Mouse (Mus musculus): ENCODE results near the gene Itga10. TPM values are rescaled to one million over a fixed set of nuclear protein-coding genes. Genes with fewer than 3 reads are reported as not detected.
A peak's percentile ranks its signal among the peaks of the same experiment; 100 is the strongest.

The Itga10 gene
- 0.71 and 0.81 TPM in 2 replicates for polyA plus RNA-seq (2015; fragmentation: Nextera tagmentation; extraction: Ambion mirVana)

DNA sequence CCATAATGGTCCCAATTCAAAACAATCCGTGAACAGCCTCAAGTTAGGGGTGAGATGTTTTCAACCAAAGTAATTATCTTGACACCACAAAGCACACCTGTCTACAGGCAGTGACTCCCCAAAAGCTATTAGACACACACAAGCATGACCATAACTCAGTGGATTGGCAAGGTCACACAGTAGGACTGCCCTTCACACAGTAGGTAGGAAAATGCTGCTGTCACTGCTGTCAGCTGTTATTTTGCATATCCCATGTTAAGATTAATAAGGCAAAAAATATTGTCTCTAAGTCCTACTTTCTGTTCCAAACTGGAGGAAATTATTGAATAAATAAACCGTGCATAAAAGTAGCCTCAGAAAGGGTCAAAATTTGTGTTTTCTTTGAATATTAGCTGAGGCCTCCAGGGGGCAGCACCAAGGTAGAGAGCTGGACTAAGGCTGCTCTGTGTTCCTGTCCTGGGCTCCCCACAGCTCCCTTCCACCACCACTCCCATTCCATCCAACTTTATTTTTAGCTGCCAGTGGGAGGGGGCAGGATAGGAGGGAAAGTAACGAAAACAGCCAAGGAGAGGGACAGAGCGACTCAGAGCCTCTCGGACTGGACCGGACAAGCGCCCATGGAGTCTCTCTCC lies at the start of gene Itga10:
TSS of gene Itga10 (plus strand) at position 567 of the 632 bp plus-strand sequence.
- H3K4me1 ChIP-seq (replicated peaks) = no peaks in the 10 kb centered on the region
- WGBS = 68% methylated on average over 7 of the region's 7 CpGs
- no peak within 1 kb of the TSS for H3K9ac ChIP-seq (replicated peaks)
- H3K27ac ChIP-seq = no peak within 1 kb of the TSS
- no peaks in the 10 kb centered on the region for H3K9me3 ChIP-seq
- no peak within 1 kb of the TSS for H3K4me3 ChIP-seq (replicated peaks)
- H3K36me3 ChIP-seq = peaks cover 33% of the 10 kb centered on the region
- ATAC-seq = no peak
- H3K4me2 ChIP-seq (replicated peaks) = no peak within 1 kb of the TSS
- H3K27me3 ChIP-seq = no peaks in the 10 kb centered on the region

DNA sequence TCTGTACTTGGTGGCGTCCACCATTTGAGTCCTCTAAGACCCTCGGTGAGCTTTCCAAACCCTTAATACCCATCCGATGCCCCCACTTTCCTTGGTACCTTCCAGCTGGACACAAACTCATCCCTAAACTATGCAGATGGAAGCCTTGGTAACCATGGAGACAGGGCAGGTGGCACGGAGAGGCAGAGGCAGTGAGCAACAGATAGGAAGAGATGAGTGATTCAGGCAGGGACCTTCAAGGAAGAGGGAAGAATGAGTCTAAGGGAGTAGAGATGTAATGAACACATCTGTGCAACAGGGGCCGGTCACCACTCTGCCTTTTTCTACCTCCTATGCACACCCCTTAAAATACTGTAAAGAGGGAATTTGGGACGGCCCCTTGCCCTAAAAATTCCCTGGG lies 49.7 kb upstream of the Itga10 start:
- no peak for ATAC-seq
- Histone ChIP-seq H3K27me3 (peaks cover 14% of the 10 kb centered on the region; the same call in 1 of the 2 replicates), H3K27ac (no peak overlapping the region), H3K4me1 (replicated peaks) (peaks cover 67% of the 10 kb centered on the region), H3K36me3 (no peaks in the 10 kb centered on the region), H3K9ac (replicated peaks) (no peak overlapping the region), H3K4me3 (replicated peaks) (peak overlapping the region; percentile 51), H3K9me3 (no peaks in the 10 kb centered on the region), H3K4me2 (replicated peaks) (peak overlapping the region; percentile 85)
- WGBS = 15% methylated on average over 6 of the region's 6 CpGs

DNA sequence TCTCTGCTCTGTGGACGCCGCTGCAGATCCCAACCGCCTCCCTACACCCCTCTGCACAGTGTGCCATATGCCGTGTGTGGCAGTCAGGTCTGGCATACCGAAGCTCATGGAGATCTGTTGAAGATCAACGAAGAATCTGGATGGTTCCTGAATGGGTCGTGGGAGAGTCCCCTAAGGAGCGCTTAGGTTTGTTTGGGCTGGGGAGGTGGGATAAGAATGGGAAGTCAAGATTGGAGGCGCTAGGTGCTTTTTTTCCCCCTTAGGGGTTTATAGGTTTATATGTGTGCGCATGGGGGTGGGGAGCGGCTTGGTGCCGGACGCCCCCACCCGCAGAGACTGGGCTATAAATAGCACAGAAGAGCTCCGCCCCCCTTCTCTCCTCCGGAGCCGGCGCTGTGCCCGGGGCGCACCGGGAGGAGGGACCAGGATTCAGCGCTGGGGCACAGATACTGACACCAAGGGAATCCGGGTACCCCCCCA lies 49.1 kb upstream of the Itga10 start, which contains the start of gene Ankrd34a:
TSS of gene Ankrd34a (plus strand) at position 409 of the 480 bp plus-strand sequence.
- no peak for ATAC-seq
- peak within 1 kb of the TSS; percentile 51 for H3K4me3 ChIP-seq (replicated peaks)
- H3K36me3 ChIP-seq = no peaks in the 10 kb centered on the region
- H3K4me1 ChIP-seq (replicated peaks) = peaks cover 67% of the 10 kb centered on the region
- peaks cover 14% of the 10 kb centered on the region; the same call in 1 of the 2 replicates for H3K27me3 ChIP-seq
- under 1% methylated on average over 19 of the region's 23 CpGs for WGBS
- peak within 1 kb of the TSS; percentile 85 for H3K4me2 ChIP-seq (replicated peaks)
- H3K9me3 ChIP-seq = no peaks in the 10 kb centered on the region
- H3K9ac ChIP-seq (replicated peaks) = peak within 1 kb of the TSS; percentile 74
- H3K27ac ChIP-seq = peak within 1 kb of the TSS; percentile 64; the same call in 1 of the 2 replicates

DNA sequence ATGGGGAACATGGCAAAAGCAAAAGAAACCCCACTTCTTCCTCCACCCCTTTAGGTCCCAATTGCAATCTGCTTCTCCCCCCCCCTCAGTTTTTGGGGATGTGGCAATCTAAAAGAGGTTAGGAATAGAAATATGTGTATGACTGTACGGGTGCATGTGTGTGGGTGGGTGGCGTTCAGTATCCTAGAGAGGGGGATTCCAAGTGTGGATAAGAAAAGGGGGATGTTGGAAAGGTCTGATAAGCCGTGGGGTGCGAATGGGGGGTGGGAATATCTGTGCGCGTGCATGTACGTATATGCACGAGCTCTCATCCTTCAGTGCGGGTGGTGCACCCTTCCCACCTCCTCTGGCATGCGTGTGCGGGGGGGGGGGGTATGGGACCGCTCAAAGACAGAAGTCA lies 48.5 kb upstream of the Itga10 start:
- ATAC-seq = no peak
- under 1% methylated on average over 12 of the region's 12 CpGs for WGBS
- peak overlapping the region; percentile 85 for H3K4me2 ChIP-seq (replicated peaks)

DNA sequence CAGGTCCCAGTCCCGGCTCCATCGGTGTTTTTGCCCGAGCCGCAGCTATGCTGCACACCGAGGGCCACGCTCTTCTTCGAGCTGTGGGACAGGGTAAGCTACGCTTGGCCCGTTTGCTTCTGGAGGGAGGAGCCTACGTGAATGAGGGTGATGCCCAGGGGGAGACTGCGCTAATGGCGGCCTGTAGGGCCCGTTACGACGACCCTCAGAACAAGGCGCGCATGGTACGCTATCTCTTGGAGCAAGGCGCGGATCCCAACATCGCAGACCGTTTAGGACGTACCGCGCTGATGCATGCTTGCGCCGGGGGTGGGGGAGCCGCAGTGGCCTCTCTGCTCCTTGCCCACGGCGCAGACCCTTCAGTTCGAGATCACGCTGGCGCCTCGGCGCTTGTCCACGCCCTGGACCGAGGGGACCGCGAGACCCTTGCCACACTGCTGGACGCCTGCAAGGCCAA lies 47.9 kb upstream of the Itga10 start:
- Histone ChIP-seq H3K27me3 (peaks cover 14% of the 10 kb centered on the region; the same call in 1 of the 2 replicates), H3K36me3 (no peaks in the 10 kb centered on the region), H3K4me1 (replicated peaks) (peaks cover 71% of the 10 kb centered on the region), H3K4me3 (replicated peaks) (peak overlapping the region; percentile 51), H3K27ac (peak overlapping the region; percentile 64), H3K9me3 (no peaks in the 10 kb centered on the region), H3K4me2 (replicated peaks) (peak overlapping the region; percentile 85), H3K9ac (replicated peaks) (peak overlapping the region; percentile 74)
- 0 out of 2 replicates have a peak, but pooled peaks have one; percentile 4 for ATAC-seq
- WGBS = under 1% methylated on average over 40 of the region's 40 CpGs

More for the DNA sequence above, 48.5 kb upstream of the Itga10 start:
- peak overlapping the region; percentile 74 for H3K9ac ChIP-seq (replicated peaks)
- no peaks in the 10 kb centered on the region for H3K9me3 ChIP-seq
- H3K36me3 ChIP-seq = no peaks in the 10 kb centered on the region
- H3K4me1 ChIP-seq (replicated peaks) = peaks cover 69% of the 10 kb centered on the region
- H3K27ac ChIP-seq = 0 out of 2 replicates have a peak overlapping the region, but pooled peaks have one; percentile 64
- H3K4me3 ChIP-seq (replicated peaks) = peak overlapping the region; percentile 51
- H3K27me3 ChIP-seq = peaks cover 14% of the 10 kb centered on the region; the same call in 1 of the 2 replicates

- peaks cover 14% of the 10 kb centered on the region; the same call in 1 of the 2 replicates for H3K27me3 ChIP-seq
- H3K4me3 ChIP-seq (replicated peaks) = peak overlapping the region; percentile 51
- ATAC-seq = no peak
- H3K36me3 ChIP-seq = no peaks in the 10 kb centered on the region
- under 1% methylated on average over 54 of the region's 54 CpGs for WGBS
- peak overlapping the region; percentile 74 for H3K9ac ChIP-seq (replicated peaks)
- H3K4me1 ChIP-seq (replicated peaks) = peaks cover 71% of the 10 kb centered on the region
- H3K4me2 ChIP-seq (replicated peaks) = peak overlapping the region; percentile 85
- no peaks in the 10 kb centered on the region for H3K9me3 ChIP-seq
- peak overlapping the region; percentile 64 for H3K27ac ChIP-seq
Observed at GRCm38 (mm10) chr3:96598156-96599068, 47.0 kb upstream of the Itga10 start.

- H3K9ac ChIP-seq (replicated peaks) = peak overlapping the region; percentile 74; the same call in 1 of the 2 replicates
- no peaks in the 10 kb centered on the region for H3K9me3 ChIP-seq
- H3K4me2 ChIP-seq (replicated peaks) = peak overlapping the region; percentile 85
- 47% methylated on average over 8 of the region's 8 CpGs for WGBS
- H3K27ac ChIP-seq = no peak overlapping the region
- no peaks in the 10 kb centered on the region for H3K36me3 ChIP-seq
- peaks cover 76% of the 10 kb centered on the region for H3K4me1 ChIP-seq (replicated peaks)
- peak overlapping the region; percentile 51 for H3K4me3 ChIP-seq (replicated peaks)
- peaks cover 14% of the 10 kb centered on the region; the same call in 1 of the 2 replicates for H3K27me3 ChIP-seq
- ATAC-seq = no peak
Observed at GRCm38 (mm10) chr3:96599069-96599393, 46.4 kb upstream of the Itga10 start.

DNA sequence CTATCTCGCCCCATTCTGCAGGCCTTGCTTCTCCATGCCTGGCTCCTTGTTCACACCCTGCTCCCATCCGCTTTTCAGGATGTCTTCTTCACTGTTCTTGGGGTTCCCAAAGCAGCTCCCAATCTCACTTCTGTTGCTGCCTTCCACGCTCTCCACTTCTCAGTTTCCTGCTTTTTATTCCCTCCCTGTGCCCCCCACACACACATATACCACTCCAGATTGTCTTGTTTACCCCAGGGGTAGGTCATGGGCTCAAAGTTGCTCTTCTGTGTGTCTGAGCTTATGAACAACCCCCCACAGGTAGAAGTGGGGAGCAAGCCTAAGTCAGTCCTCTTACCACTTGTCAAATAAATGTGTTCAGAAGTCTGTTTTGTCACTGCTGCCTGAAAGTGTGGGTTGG lies 46.0 kb upstream of the Itga10 start:
- no peak overlapping the region for H3K27ac ChIP-seq
- H3K4me2 ChIP-seq (replicated peaks) = peak overlapping the region; percentile 85
- no peaks in the 10 kb centered on the region for H3K9me3 ChIP-seq
- no peak for ATAC-seq
- H3K36me3 ChIP-seq = no peaks in the 10 kb centered on the region
- peaks cover 14% of the 10 kb centered on the region; the same call in 1 of the 2 replicates for H3K27me3 ChIP-seq
- H3K9ac ChIP-seq (replicated peaks) = 0 out of 2 replicates have a peak overlapping the region, but pooled peaks have one; percentile 19
- H3K4me3 ChIP-seq (replicated peaks) = no peak overlapping the region
- WGBS = 77% methylated on average over 3 of the region's 3 CpGs
- H3K4me1 ChIP-seq (replicated peaks) = peaks cover 80% of the 10 kb centered on the region

GRCm38 (mm10) chr3:96600639-96601250 lies 44.6 kb upstream of the Itga10 start, which contains the start of gene Lix1l:
Gene Lix1l, plus strand, starts transcription at chr3:96601149.
- Histone ChIP-seq H3K4me1 (replicated peaks) (peaks cover 86% of the 10 kb centered on the region), H3K36me3 (no peaks in the 10 kb centered on the region), H3K4me2 (replicated peaks) (peak within 1 kb of the TSS; percentile 84), H3K27ac (peak within 1 kb of the TSS; percentile 95), H3K4me3 (replicated peaks) (peak within 1 kb of the TSS; percentile 84), H3K9ac (replicated peaks) (peak within 1 kb of the TSS; percentile 92), H3K9me3 (no peaks in the 10 kb centered on the region), H3K27me3 (0 out of 2 replicates have a peak, but pooled peaks cover 5% of the 10 kb centered on the region)
- peak; percentile 95 for ATAC-seq
- under 1% methylated on average over 27 of the region's 27 CpGs for WGBS

DNA sequence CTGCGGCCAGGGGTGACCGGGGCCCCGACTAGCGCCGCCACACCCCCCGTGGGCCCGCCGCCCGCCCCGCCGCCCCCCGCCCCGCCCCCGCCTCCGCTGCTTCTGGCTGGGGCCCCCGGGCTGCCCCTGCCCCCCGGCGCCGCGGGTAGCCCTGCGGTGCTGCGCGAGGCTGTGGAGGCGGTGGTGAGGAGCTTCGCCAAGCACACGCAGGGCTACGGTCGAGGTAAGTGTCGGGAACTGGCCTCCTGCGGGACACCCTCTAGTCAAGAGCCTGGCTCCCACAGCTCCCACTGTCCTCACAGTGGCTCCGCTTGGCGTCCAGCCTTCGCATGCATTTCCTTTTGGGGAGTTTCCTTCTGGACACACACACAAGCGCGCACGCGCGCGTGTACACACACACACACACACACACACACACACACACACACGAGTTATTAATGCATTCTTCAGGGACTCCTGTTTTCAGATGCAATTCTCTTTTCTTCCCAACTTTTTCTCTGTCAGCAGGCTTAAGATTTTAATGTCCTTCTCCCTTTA lies 44.1 kb upstream of the Itga10 start:
- peak overlapping the region; percentile 84 for H3K4me2 ChIP-seq (replicated peaks)
- H3K9ac ChIP-seq (replicated peaks) = peak overlapping the region; percentile 92
- 0 out of 2 replicates have a peak, but pooled peaks cover 2% of the 10 kb centered on the region for H3K27me3 ChIP-seq
- peaks cover 83% of the 10 kb centered on the region for H3K4me1 ChIP-seq (replicated peaks)
- ATAC-seq = peak; percentile 73
- H3K36me3 ChIP-seq = no peaks in the 10 kb centered on the region
- peak overlapping the region; percentile 95 for H3K27ac ChIP-seq
- 0% methylated on average over 20 of the region's 40 CpGs for WGBS
- peak overlapping the region; percentile 84 for H3K4me3 ChIP-seq (replicated peaks)
- no peaks in the 10 kb centered on the region for H3K9me3 ChIP-seq

Data from midbrain, embryonic 13.5 days (tissue).